Mouse (Mus musculus): ENCODE measurements at regions not wholly inside any gene's neighbourhood (a gene's known extent, or its start where the extent isn't known, plus 50 kb on each side); places are given as distances from the start of the nearest gene placed in this dataset.
A peak's percentile ranks its signal among the peaks of the same experiment; 100 is the strongest.

DNA sequence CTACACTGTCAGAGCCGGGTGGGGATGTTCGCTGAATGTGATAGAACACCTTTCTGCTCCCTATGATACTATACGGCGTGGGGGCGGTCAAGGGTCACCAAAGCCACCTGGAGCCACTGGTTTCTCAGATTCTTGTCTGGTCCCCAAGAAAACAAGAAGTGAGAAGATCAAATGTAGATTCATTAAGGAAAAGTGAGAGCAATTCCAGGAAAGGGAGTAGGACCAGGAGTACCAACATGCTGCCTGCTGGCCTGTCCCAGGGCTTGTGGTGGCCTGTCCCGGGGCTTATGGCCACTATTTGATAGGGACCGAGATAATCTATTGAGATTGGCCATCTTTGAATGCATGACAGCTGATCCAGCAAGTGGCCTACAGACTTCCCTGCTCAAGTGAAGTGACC lies 58.8 kb upstream of the Fut8 start:
- DNase-seq, result no peak

DNA sequence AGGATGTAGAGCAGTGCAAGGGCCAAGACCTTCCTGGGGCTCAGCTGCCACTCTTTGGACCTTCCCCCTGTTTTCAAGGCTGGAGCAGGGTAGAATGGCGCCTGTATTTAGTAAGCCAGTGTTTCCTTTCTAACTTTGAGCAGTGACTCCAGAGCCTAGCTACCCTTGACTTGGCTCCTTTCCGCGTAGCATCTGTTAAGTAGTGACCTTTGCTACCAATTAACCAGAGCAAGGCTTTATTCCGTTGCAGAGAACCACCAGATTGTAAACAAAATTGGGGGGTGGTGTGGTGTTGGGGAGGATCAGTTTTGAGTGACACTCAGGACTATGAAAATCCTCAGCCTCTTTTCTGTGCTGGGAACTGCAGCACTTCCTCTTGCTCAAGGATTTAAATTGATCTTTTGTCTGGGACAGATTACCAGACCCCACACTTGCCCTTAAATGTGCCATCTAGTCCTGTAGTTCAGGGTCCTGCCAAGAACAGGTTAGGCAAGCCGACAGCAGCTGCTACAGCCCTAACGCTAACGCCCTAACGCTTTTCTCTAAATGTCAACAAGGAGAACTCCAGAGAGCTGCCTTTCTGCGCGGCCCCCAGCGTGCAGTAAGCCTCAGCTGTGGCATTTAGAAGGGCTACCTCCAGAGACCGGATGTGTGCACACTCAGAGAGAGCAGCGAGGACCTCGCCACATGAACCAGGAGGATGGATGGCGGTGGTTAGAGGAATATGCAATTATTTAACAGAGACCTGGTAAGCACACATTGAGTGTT lies 59.9 kb upstream of the Fut8 start:
- no peak for DNase-seq

DNA sequence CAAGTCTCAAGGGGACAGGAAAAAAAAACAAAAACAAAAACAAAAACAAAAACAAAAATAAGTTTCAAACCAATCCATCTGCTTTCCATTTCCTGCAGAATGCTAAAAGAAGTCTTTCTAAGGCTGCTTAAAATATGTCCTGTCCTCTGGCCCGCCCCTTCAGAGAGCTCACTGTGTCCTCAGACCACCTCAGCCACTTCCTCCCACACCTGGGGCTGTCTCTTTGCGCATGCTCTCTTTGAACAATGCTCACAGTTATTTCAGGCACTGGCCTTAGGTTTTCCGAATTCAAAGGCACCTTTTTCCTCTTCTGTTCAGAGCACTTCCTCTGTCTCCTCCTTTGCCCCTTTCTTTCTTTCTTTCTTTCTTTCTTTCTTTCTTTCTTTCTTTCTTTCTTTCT lies 60.6 kb upstream of the Fut8 start:
- no peak for DNase-seq

DNA sequence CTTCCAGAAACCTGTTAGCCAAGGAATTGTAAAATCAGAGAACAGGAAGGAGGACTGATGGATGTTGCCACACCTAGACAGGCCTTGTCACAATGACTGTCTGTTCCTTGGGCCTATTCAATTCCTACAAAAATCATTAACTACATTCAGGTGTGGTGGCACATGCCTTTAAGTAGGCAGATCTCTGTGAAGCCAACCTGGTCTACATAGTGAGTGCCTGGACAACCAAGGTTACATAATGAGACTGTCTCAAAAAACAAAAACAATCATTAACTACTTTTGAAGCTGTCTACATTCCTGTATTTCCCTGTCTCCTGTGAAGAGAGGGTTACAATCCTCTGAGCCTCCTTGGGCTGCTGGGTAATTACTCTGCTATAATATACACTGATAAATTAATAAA lies 63.9 kb upstream of the Fut8 start:
- no peak for DNase-seq

DNA sequence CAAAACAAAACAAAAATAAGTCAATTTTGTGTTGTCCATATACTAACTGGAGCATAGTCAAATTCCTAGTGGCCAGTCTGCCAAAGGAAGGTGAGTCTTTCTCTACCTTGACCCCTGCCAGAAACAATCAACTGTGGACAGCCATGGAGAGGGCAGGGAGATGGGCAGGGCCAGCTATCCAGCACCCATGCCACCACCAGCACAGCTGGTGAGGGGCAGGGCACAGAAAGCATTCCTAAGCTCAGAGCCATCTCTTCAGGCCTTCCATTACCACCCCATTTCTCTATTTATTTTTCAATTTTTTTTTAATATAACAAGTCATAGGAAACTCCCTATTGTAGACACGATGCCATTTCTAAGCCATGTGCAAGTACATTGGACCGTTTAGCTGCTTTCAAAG lies 65.4 kb upstream of the Fut8 start:
- no peak for DNase-seq

DNA sequence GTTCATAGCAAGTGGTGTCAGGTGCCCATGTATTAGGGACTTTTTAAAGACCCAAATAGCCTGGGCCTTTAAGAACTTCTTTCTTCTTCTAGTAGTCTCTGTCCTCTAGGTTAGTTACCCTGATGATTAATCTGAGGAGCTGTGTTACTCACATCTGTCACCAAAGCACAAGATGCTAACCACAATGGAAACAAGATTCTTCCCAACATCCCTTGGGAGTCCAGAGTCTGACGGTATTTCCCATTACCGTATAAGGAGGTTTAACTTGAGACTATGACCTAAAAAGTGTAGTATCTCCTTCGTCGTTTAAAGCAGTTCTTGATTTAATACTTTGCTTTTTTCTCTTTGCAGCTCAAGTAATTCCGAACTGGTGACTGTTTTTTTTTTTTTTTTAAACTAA lies 67.7 kb upstream of the Fut8 start:
- no peak for DNase-seq

DNA sequence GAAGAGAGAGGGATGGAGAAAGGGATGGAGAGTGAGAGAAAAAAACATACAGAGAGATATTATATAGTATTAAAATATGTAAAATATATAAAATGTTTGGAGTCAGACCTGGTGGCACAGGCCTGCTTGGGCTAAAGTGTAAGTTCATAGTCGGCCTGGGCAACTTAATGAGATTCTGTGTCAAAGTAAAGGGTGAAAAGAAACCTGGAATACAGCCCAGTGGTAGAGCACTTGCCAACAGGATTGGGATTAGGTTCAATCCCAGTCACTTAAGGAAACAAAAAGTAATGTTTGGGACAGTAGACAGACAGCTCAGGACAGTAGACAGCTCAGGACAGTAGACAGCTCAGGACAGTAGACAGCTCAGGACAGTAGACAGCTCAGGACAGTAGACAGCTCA lies 69.6 kb upstream of the Fut8 start:
- no peak for DNase-seq

DNA sequence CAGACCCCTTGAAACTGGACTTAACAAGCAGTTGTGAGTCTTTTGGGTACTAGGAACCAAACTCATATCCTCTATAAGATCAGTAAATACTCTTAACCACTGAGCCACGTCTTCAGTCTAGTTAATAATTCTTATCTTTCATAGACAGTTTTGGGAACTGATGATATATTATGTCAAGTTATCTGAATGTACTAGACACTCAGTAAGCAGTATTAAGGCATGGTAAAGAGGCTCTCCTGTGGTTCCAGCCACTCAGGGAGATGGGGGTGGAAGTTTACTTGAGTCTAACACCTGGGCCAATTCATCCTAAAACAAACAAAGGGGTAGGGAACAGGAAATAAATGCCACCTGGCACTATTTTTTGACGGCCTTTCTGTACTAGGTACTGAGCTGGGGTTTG lies 81.2 kb upstream of the Fut8 start:
- DNase-seq, result no peak

DNA sequence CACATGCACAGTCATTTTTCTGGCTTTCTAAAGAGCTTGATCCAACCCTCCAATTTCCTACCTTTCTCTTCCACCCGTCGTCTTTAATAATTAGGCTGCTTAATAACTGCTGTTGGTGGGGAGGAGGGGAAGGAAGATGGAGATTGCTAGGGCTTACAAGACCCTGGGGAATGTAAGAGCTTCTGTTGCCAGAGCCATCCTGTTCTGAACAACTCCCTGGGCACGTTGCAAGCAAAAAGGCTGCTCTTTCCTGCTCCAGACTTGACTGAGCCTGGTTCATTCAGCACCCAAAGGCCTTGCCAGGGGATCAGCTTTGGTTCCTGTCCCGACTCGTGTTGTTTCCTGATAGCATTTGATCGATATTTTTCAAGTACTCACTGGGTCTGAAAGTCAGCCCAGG lies 82.3 kb upstream of the Fut8 start:
- no peak for DNase-seq

DNA sequence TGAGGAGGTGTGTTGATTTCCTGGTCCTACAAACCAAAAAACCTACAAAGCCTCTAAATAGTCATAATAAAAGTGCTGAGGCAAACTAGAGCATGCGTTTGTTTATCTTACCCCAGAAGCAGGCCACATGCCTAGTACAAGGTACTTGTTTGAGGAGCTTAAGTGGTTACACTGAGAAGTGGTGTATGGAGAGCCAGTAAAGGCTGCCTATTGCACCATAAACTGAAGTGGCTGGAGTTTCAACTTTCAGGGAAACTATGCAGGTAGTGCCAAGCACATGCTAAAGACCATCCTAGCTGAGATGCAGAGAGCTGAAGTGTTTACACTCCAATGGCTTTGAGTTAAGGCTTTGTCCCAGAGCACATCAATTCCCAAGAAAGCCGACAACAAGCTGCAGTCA lies 86.5 kb upstream of the Fut8 start:
- no peak for DNase-seq

DNA sequence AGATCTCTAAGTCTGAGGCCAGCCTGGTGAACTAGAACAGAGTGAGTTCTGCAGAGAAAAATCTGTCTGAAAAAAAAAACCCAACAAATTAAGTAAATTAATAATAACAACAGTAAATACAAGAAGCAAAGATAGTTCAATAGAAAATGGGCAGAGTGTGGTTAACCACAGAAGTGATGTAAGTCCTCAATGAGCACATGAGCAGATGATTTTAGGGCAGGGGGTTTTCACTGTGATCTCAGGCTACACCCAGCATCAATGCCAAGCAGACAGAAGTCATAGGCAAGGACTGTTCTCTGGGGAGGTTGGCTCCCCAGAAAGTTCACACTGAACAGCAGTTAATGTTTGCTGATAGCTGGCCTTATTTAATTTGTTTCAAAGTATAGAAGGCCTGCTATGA lies 88.1 kb upstream of the Fut8 start:
- DNase-seq, result no peak

DNA sequence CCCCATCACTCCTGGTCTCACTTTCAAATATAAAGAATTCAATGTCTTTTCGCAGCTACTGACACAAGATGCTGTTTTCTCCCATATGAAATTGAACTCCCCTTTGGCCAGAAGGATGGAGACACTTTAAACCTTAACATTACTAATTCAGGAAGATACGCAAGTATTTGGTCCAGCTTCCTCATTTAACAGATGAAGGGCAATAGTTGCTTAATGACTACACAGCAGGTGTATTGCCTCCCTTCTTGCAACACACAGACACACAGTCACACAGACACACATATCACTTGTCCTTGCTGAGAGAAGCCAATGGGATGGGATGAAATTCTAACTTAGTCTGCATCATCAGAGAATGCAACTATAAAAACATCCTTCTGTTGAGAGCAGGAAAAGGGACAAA lies 89.8 kb upstream of the Fut8 start:
- no peak for DNase-seq

DNA sequence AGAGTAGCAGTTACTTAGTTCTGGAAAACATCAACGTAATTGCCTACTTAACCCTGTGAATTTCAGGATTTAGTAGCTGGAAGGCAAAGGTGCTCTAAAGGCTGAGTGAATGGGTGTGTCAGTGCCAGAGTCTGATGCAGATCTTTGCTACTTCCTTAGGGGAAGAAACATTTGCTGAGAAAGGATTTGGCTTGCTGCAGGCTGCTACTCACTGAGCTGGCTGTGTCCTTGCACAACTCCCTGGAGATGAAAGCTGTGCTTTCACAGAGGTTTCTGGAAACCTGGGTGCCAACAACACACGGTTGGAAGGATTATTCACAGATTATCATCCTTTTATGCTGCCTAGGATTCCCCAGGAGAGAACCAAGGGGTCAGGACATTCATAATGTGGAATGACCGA lies 94.0 kb upstream of the Fut8 start:
- no peak for DNase-seq

DNA sequence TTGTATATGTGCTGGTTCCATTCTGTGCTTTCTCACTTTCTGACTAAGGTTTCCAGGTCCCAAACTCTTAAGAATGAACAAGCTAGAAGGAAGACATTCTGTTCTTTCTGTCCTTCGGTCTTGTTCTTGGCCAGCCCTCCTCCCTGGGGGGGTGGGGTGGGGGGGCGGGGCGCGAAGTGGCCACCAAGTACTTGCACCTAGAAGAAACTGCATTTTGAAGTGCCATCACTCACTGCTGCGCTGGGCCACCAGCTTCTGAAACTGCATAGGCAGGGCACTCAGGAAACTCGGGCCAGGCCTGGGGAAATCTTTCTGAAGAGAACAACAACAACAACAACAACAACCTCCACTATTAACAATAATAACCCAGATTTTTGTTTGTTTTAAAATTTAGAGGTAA lies 94.4 kb upstream of the Fut8 start:
- DNase-seq, result no peak

DNA sequence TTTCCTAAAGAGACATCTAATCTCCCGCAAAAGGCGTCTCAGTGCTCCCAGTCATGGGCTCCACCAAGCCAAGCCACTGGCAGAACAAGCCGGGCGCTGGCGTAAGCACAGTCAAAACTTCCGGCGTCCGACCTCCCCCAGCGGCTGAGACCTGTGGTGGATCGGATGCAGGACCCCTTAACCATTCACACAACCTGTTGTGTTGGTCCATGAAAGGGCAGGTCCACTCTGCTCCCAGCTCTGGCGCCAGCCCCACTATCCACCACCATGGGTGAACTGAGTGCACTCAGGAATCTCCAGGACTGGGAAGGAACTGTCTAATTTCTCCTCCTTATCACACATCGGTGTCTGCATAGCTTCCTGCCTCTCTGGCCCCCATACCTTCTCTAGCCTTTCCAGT lies 94.8 kb upstream of the Fut8 start:
- no peak for DNase-seq

DNA sequence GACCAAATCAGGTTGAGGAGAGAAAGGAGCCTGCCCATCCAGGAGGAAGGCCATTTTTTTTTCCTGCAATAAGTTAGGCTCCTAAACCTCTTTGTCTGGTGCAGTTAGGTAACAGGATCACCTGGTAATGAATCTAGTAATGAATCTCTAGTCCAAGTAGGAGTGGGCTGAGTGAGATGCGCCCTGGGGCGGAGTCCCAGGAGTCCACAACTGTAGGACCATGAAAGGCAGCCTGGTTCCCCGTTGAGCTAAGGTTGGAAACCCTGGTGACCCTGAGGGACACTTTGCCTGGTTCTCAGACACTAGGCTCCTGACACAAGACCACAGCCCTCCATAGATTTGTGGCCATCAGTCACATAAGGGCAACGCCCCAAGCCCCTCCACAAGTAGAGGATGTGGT lies 95.7 kb upstream of the Fut8 start:
- no peak for DNase-seq

DNA sequence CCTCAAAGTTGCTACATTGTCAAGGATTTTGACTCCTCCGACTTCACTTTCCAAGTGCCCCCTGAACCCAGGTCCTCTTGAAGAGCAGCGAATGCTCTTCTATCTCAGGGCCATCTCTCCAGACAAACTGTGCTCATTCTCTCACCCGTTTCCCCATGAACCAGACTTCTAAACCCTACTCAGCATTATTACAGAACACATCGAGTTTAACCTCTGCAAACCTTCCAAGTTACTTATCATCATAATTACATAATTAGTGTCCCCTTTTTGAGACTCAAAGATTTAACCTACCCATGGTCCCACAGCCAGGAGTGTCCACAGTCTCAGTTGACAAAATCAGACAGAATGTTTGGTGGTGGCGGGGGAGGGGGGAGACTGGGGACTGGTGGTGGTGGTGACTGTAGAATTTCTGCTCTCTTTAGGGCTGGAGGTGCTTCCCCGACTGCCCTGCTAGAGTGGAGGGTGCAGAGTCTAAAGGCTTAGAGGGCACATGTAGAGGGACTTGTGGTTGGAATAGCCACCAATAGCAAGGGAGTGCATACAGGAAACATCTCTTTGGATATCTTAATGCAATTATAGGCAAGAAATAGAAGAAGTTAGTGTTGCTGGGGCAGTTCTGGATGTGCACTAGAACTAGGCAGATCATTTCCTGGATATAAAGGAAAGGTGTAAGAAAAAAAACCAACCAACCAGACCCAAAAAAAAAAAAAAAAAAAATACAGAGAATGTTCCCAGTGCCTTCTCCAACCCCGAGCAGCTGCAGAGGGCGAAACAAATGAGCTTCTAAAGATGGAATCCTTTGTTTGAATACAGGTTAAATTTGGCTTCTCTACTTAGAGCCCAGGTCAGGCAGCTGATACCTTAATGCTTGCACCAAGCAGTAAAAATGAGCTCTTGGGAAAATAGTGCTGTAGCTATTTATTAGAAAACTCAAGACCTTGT lies 96.4 kb upstream of the Fut8 start:
- DNase-seq, result no peak

DNA sequence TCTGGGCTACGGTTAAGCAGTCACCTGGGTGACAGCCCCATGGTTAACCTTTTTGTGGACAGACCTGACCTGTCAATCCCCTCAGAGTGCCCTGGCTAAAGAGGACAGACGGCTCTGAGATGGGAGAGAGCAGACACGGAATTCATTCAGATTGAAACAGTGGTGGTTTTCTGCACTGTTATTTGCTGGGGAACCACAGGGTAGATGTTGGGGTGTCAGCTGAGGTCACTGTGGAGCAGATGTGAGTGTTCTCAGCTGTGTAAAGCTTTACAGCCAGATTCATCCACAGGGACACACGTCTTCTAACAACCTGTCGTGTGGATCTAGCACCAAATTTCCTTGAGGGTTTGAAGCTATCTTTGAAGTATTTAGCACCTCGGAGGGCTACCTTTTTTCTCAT lies 97.3 kb upstream of the Fut8 start:
- no peak for DNase-seq

DNA sequence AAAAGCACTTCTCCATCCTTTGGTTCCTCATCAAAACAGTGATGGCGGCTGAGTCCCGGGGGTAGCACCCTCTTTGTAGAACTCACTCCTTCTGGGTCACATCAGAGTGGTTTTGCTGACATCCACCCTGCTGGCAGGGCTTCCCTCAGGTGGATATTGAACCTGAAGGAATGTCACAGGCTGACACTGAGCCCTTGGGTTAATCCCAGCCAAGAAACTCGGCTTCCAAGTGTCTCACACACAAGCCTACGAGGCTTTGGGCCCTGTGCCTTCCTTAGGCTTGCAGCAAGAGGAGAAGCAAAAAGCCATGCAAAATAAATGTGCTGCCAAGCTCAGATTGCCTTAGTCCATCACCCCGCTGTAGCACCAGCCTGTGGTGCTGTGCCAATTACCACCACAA lies 97.8 kb upstream of the Fut8 start:
- DNase-seq, result peak; percentile 4

DNA sequence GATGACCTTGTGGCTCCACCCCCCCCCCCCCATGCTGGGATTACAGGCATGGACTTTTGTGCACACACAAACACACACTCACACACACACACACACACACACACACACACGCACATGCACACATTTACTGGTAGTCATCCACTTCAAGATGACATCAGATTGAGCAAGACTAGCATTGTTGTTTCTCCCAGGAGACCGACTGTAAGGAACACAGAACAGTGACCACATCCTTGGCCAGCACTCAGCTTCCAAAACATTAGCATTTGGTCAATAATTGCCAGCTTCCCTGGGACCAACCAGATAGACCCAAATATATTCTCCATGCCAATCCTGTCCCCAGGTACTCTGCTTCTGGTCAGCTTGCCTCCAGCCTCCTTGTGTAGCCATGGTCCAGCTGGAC lies 98.2 kb upstream of the Fut8 start:
- no peak for DNase-seq

DNA sequence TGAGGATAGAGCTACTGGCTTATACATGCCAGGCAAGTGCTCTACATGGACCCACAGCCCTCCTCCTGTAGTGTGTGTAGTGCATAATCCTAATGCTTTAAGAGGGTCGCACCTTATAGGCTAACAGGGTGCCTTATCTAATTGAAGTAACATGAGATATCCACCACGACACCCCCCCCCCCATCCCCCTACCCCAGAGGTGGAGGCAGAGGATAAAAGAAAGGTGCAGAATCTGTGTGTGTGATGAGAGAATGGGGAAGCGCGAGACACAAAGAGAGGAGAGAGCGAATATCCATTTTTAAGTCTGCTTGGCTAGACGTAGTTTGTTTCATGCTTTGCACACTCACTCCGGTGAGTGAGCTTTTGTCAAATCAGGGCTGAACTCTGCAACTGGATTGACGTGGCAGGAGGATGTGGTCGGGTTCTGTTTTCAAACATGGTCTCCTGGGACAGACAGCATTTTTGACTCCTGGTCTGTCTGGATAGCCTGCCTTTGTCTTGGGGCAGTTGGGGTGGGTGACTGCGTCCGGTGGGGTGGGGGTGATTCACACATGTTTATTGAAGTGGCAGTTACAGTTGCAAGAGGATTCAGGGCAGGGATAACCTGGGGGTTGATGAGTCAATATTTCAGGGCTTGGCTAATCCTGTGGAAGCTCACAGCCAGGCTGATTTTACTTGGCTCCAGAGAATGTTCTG lies 99.3 kb upstream of the Fut8 start:
- no peak for DNase-seq

DNA sequence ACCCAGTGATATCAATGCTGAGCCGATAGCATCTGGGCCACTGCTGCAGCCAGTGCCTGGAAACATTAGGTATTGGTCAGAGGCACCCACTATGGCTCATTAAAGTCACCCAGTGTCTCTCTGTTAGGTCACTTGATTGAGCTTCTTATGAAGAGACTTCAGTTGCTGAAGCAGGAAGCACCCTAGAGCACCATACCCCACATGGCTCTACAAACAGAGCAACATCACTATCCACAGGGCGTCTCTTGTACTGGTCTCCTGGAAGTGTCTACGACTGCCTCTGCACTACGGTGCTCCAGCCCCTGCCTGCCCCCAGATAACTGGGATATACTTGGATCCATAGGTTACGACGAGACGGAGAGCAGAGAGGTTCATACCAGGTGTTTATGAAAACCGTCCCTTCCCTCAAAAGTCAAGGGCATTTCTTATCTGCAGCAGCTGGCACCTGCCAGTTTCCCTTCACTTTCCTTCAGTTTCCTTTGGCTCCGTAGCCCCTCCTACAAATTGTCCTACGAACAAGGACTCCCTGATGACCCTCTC lies 100.6 kb upstream of the Fut8 start:
- no peak for DNase-seq

DNA sequence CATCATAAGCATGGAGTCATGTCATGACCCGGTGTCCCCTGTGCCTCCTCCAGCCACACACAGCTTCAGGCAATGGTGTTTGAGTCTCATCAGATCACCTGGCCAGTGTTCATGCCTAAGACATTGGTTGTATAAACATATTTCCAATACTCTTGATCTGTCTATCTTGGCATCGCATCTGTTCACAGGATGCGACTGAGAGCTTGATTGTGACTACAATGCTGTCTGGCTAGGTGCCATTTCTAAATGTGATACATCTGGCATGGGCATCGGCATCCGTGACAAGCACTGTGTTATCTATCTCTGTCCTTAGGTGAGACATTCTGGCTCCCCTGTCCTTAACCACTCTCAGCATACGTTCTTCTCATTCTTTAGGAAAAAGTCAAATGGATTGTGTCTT lies 102.3 kb upstream of the Fut8 start:
- DNase-seq, result no peak

Measured in adrenal gland, postnatal 25 days (tissue).